Mouse (Mus musculus) limb, embryonic 12.5 days (tissue): ENCODE results near the gene Speer4e. TPM values are rescaled to one million over a fixed set of nuclear protein-coding genes. Genes with fewer than 3 reads are reported as not detected.
"Not testable (repeated sequence)": the region's sequence is repeated elsewhere in the genome, so short reads cannot be mapped to it uniquely, and the experiment has no call there.

Experiments
- ATAC-seq: fragments of 200-750 bp; cut with Nextera tagmentation; 2 replicates; pipeline ENCODE4 v1.8.0; 2017; ENCODE audit warnings: low read depth, moderate TSS enrichment; ENCODE audit not compliant: insufficient number of reproducible peaks, insufficient read depth, low FRiP score, low TSS enrichment
- H3K27ac ChIP-seq: fragments of 300-500 bp; sonication (generic); 2 replicates; pipeline ENCODE4 v1.5.1; 2016; ENCODE audit warnings: mild to moderate bottlenecking, moderate library complexity
- H3K27me3 ChIP-seq: fragments of 300-500 bp; sonication (generic); 2 replicates; pipeline ENCODE4 v1.6.1; 2016; ENCODE audit warnings: mild to moderate bottlenecking, moderate library complexity
- H3K36me3 ChIP-seq: fragments of 300-500 bp; sonication (generic); 2 replicates; pipeline ENCODE4 v1.6.1; 2016; ENCODE audit warnings: mild to moderate bottlenecking, moderate library complexity
- H3K4me1 ChIP-seq: fragments of 300-500 bp; sonication (generic); replicated peaks from 2 replicates; pipeline ENCODE4 v1.6.1; 2016
- H3K4me2 ChIP-seq: fragments of 300-500 bp; sonication (generic); 2 replicates; pipeline ENCODE4 v1.6.1; 2016; ENCODE audit warnings: mild to moderate bottlenecking, moderate library complexity
- H3K4me3 ChIP-seq: fragments of 300-500 bp; sonication (generic); replicated peaks from 2 replicates; pipeline ENCODE4 v1.5.1; 2016; ENCODE audit warnings: mild to moderate bottlenecking
- H3K9ac ChIP-seq: fragments of 300-500 bp; sonication (generic); replicated peaks from 2 replicates; pipeline ENCODE4 v1.6.1; 2016; ENCODE audit warnings: mild to moderate bottlenecking, moderate library complexity
- H3K9me3 ChIP-seq: fragments of 300-500 bp; sonication (generic); 2 replicates; pipeline ENCODE4 v1.6.1; 2016; ENCODE audit warnings: mild to moderate bottlenecking, moderate library complexity
- WGBS: fragments of 180-500 bp; shearing (Covaris S2); methylation state at CpG from one replicate; pipeline ENCODE4 v1.1.7; 2016; 5-methylcytosine and 5-hydroxymethylcytosine counted together
- polyA plus RNA-seq: library from polyadenylated mRNA; unstranded; fragments of >200 nt; fragmentation: Nextera tagmentation; extraction: Ambion mirVana; gene quantifications from 2 replicates; pipeline ENCODE4 v1.2.1, GENCODE M21; 2016

Speer4e gene
- polyA plus RNA-seq = not detected in 2 replicates

GRCm38 (mm10) chr5:14938329-14938728, at the start of gene Speer4e:
Gene Speer4e (minus strand): TSS chr5:14938429.
- not testable (repeated sequence) for H3K27me3 ChIP-seq, H3K4me2 ChIP-seq, H3K4me3 ChIP-seq, H3K36me3 ChIP-seq, H3K9me3 ChIP-seq, H3K27ac ChIP-seq, H3K4me1 ChIP-seq, ATAC-seq, H3K9ac ChIP-seq
- WGBS = 68% methylated on average over 1 of the region's 1 CpGs

GRCm38 (mm10) chr5:14986649-14987387, 48.6 kb upstream of the Speer4e start:
- H3K27me3 ChIP-seq, H3K27ac ChIP-seq, H3K4me1 ChIP-seq, H3K36me3 ChIP-seq, H3K4me2 ChIP-seq, H3K9ac ChIP-seq, H3K4me3 ChIP-seq: not testable (repeated sequence)
- 46% methylated on average over 6 of the region's 6 CpGs for WGBS
- peak; percentile 47; the same call in 1 of the 2 replicates for ATAC-seq
- peaks cover 26% of the 10 kb centered on the region for H3K9me3 ChIP-seq

- not testable (repeated sequence) for H3K4me2 ChIP-seq, H3K4me3 ChIP-seq, ATAC-seq
Measured at GRCm38 (mm10) chr5:14978835-14979234, 40.6 kb upstream of the Speer4e start, which contains the start of gene Gm10354. Gene Gm10354 (minus strand): TSS chr5:14978935.

GRCm38 (mm10) chr5:14977368-14977767, 39.1 kb upstream of the Speer4e start:
- not testable (repeated sequence) for H3K4me2 ChIP-seq, H3K4me3 ChIP-seq, H3K9ac ChIP-seq, H3K36me3 ChIP-seq, H3K27ac ChIP-seq, H3K27me3 ChIP-seq, H3K4me1 ChIP-seq, ATAC-seq
- H3K9me3 ChIP-seq = peaks cover 41% of the 10 kb centered on the region
- 79% methylated on average over 4 of the region's 4 CpGs for WGBS

More at GRCm38 (mm10) chr5:14978835-14979234, 40.6 kb upstream of the Speer4e start, which contains the start of gene Gm10354:
- not testable (repeated sequence) for H3K27ac ChIP-seq, H3K9ac ChIP-seq, H3K36me3 ChIP-seq, H3K4me1 ChIP-seq, H3K27me3 ChIP-seq
- WGBS = 26% methylated on average over 1 of the region's 1 CpGs
- H3K9me3 ChIP-seq = peaks cover 37% of the 10 kb centered on the region

- not testable (repeated sequence) for H3K4me2 ChIP-seq, H3K9ac ChIP-seq, H3K27me3 ChIP-seq, ATAC-seq, H3K27ac ChIP-seq, H3K36me3 ChIP-seq, H3K4me3 ChIP-seq, H3K4me1 ChIP-seq
- WGBS = 72% methylated on average over 4 of the region's 4 CpGs
- peaks cover 40% of the 10 kb centered on the region for H3K9me3 ChIP-seq
Measured at GRCm38 (mm10) chr5:14975294-14975693, 37.1 kb upstream of the Speer4e start.

- WGBS = 76% methylated on average over 3 of the region's 3 CpGs
- H3K9me3 ChIP-seq = peaks cover 27% of the 10 kb centered on the region
- not testable (repeated sequence) for H3K27ac ChIP-seq, H3K9ac ChIP-seq, H3K4me3 ChIP-seq, H3K4me1 ChIP-seq, H3K4me2 ChIP-seq, H3K36me3 ChIP-seq, H3K27me3 ChIP-seq, ATAC-seq
Measured at GRCm38 (mm10) chr5:14972841-14973240, 34.6 kb upstream of the Speer4e start.

GRCm38 (mm10) chr5:14963821-14964220, 25.6 kb upstream of the Speer4e start:
- H3K9ac ChIP-seq, H3K27me3 ChIP-seq, H3K36me3 ChIP-seq, H3K4me2 ChIP-seq, H3K4me3 ChIP-seq, H3K27ac ChIP-seq, ATAC-seq, H3K4me1 ChIP-seq: not testable (repeated sequence)
- H3K9me3 ChIP-seq = peaks cover 20% of the 10 kb centered on the region
- 80% methylated on average over 13 of the region's 13 CpGs for WGBS

- not testable (repeated sequence) for H3K4me2 ChIP-seq
Measured at GRCm38 (mm10) chr5:14961502-14961901, 23.3 kb upstream of the Speer4e start.

GRCm38 (mm10) chr5:14955928-14956706, 17.9 kb upstream of the Speer4e start:
- 75% methylated on average over 1 of the region's 1 CpGs for WGBS
- not testable (repeated sequence) for H3K4me2 ChIP-seq, H3K4me1 ChIP-seq, H3K27ac ChIP-seq, H3K36me3 ChIP-seq, H3K9ac ChIP-seq, H3K4me3 ChIP-seq, ATAC-seq, H3K27me3 ChIP-seq
- H3K9me3 ChIP-seq = peaks cover 25% of the 10 kb centered on the region

More at GRCm38 (mm10) chr5:14961502-14961901, 23.3 kb upstream of the Speer4e start:
- 83% methylated on average over 4 of the region's 4 CpGs for WGBS
- not testable (repeated sequence) for H3K36me3 ChIP-seq, H3K27me3 ChIP-seq, H3K4me3 ChIP-seq, H3K9ac ChIP-seq, H3K27ac ChIP-seq, H3K4me1 ChIP-seq, ATAC-seq
- peaks cover 25% of the 10 kb centered on the region for H3K9me3 ChIP-seq

GRCm38 (mm10) chr5:14953587-14953986, 15.4 kb upstream of the Speer4e start:
- not testable (repeated sequence) for ATAC-seq

GRCm38 (mm10) chr5:14952749-14953148, 14.5 kb upstream of the Speer4e start:
- not testable (repeated sequence) for H3K9ac ChIP-seq, H3K27ac ChIP-seq, H3K4me2 ChIP-seq, H3K4me1 ChIP-seq, H3K4me3 ChIP-seq, ATAC-seq, H3K36me3 ChIP-seq, H3K27me3 ChIP-seq
- WGBS = 75% methylated on average over 3 of the region's 3 CpGs
- H3K9me3 ChIP-seq = peaks cover 29% of the 10 kb centered on the region

More at GRCm38 (mm10) chr5:14953587-14953986, 15.4 kb upstream of the Speer4e start:
- H3K4me3 ChIP-seq, H3K36me3 ChIP-seq, H3K4me1 ChIP-seq, H3K27ac ChIP-seq, H3K9ac ChIP-seq, H3K4me2 ChIP-seq, H3K27me3 ChIP-seq: not testable (repeated sequence)
- peaks cover 27% of the 10 kb centered on the region for H3K9me3 ChIP-seq
